Mouse (Mus musculus) CD4-positive helper T cell, adult 2 months (primary cell): ENCODE results near the gene Dnah5.

Experiments used
- DNase-seq: peaks from one replicate; pipeline ENCODE4 v3.0.0-alpha.2; 2012; ENCODE audit warnings: low read depth, missing footprints, low spot score

Gene Dnah5

GRCm38 (mm10) chr15:28466591-28467247 is 263.2 kb downstream of the Dnah5 start:
- no peak for DNase-seq

GRCm38 (mm10) chr15:28473749-28474390 is 270.3 kb downstream of the Dnah5 start:
- no peak for DNase-seq

DNA sequence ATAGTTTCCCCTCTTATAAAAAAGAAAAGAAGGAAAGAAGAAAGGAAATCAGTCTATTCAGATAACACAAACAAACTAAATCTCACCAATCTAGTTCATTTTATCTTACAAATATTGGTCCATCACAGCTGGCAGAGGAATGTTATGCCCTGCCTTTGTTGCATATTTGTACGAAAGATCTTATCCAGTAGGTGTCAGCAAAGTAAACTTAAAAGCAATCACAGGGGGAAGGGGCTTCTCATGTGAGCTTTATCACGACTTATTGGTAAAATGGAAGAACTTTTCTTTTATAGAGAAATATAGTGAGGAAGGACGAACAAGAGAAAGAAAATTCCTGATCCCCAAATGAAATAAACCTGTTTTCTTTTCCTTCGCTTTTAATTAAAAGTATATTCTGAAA is 299.3 kb downstream of the Dnah5 start:
- DNase-seq: no peak

DNA sequence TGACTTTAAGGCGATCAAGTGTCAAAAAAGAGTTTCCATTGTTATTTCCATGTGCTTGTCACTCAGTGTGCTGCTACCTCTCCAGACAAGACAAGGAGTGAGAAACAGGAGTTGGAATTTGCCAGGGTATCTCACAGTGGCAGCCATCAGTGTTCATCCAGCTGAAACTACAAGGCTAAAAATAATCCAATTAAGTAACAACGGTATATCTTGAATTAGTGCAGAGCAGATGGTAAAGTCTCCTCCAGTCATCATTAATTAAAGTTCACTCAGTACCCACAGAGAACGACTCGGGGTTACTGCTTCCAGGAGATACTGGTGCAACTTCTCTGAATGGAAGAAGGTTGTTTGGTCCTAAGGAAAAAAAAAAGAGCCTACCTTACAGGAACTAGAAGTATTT is 311.6 kb downstream of the Dnah5 start:
- no peak for DNase-seq
